In the genomic region with DNA sequence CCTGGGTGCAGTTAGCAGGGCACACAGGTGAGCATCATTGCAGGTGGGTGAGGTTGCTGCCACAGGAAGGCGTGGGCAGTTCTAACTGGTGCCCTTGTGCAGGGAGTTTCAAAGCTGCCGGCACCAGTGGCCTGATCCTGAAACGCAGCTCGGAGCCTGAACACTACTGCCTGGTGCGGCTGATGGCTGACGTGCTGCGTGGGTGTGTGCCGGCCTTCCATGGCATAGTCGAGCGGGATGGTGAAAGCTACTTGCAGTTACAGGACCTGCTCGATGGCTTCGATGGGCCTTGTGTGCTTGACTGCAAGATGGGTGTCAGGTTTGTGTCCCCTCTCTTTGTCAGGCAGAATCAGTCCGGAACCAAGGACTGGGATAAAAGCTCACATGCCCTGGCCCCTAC, we compare ENCODE assay signal across 26 mouse cellular contexts. TPM values are rescaled to one million over a fixed set of nuclear protein-coding genes. Genes with fewer than 3 reads are reported as not detected.
"Had no signal": no experiment of that assay in that cellular context is flagged by ENCODE, and none has a peak within 500 bp of the region (broad histone marks: within the 10 kb centered on the region; RNA-seq: fewer than 3 reads in every experiment).

No protein-coding gene starts in this region.

- H3K27ac ChIP-seq: gastrocnemius, adult 2 months; heart, embryonic 10.5 days; hindbrain, embryonic 10.5 days; hindbrain, embryonic 12.5 days; hindbrain, embryonic 14.5 days; intestine, embryonic 15.5 days; limb, embryonic 10.5 days; limb, embryonic 12.5 days; liver, embryonic 13.5 days had no signal

- DNase-seq: gastrocnemius, adult 2 months; gastrocnemius, postnatal 10 days; gastrocnemius, postnatal 25 days; heart, adult 18-20 months; heart, postnatal 10 days; heart, postnatal 4 days; kidney, adult 18-20 months; kidney, adult 8-10 months; kidney, postnatal 10 days; kidney, postnatal 25 days; kidney, postnatal 4 days; layer of hippocampus, adult 9-11 months; liver; liver, embryonic 13.5 days had no signal

- H3K4me3 ChIP-seq: gastrocnemius, adult 2 months; heart, embryonic 10.5 days; heart, embryonic 12.5 days; hindbrain, embryonic 10.5 days; hindbrain, embryonic 12.5 days; intestine, embryonic 15.5 days; limb, embryonic 10.5 days; limb, embryonic 12.5 days; liver, embryonic 13.5 days had no signal

RNA-seq across cellular contexts. Expression of a gene that starts 7.1 kb away (rescaled TPM):
- total RNA-seq: gastrocnemius, adult 2 months; gastrocnemius, postnatal 25 days had no signal

RNA-seq across cellular contexts. Expression of a gene that starts 11.0 kb away (rescaled TPM):
- total RNA-seq: gastrocnemius, adult 2 months; gastrocnemius, postnatal 10 days; gastrocnemius, postnatal 25 days; gastrocnemius, postnatal 4 days; granulocyte monocyte progenitor cell, adult 5-6 weeks; heart, adult 8-10 months; heart, postnatal 25 days had no signal

RNA-seq across cellular contexts. Expression of a gene that starts 48.3 kb away (rescaled TPM):
- total RNA-seq: granulocyte monocyte progenitor cell, adult 5-6 weeks had no signal
